Mouse (Mus musculus): ENCODE measurements around the gene Usp31. TPM values are rescaled to one million over a fixed set of nuclear protein-coding genes. Genes with fewer than 3 reads are reported as not detected.

Usp31 gene
- polyA plus RNA-seq, 1 experiment = 4.8 TPM

DNA sequence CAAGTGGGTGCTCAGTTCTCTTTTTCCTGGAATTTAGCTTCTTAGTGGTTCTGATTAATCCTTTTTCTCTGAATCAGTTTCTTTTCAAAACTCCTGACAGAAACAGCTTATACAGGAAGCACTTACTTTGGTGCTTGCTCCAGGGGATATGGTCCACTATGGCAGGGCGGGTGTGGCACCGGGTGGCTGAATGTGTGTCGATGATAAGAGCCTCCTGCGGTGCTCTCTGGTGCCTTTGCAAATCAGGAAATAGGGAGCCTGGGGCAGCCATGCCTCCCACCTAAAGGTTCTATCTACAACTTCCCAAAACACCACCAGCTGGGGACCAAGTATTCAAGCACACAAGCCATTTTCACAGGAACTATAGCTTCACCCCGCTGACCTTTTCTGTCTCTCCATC, 112.0 kb downstream of the Usp31 start:
- no peak for TF ChIP-seq MYOD1 (IDR thresholded peaks at IDR 0.05; ENCODE audit: control insufficient read depth, insufficient read length, low read depth)
- TF ChIP-seq MYOG (IDR thresholded peaks at IDR 0.05; ENCODE audit: control insufficient read depth, extremely low read depth, insufficient read length) = no peak
- no peak for TF ChIP-seq MAX (IDR thresholded peaks at IDR 0.05)
- TF ChIP-seq FOSL1 (IDR thresholded peaks at IDR 0.05; ENCODE audit: insufficient read depth, low read length, poor library complexity, severe bottlenecking) = no peak
- TF ChIP-seq USF1 (IDR thresholded peaks at IDR 0.05; ENCODE audit: low read depth) = no peak
- no peak for TF ChIP-seq CTCF (IDR thresholded peaks at IDR 0.05; ENCODE audit: control insufficient read depth, insufficient read depth, insufficient read length)
- no peak for TF ChIP-seq CEBPB (IDR thresholded peaks at IDR 0.05; ENCODE audit: low read depth)
- no peaks in the 10 kb centered on the region for H3K36me3 ChIP-seq (ENCODE audit: control insufficient read depth, insufficient read depth)
- no peaks in the 10 kb centered on the region for H3K27me3 ChIP-seq (ENCODE audit: control insufficient read depth, insufficient read depth, insufficient read length)
- no peak overlapping the region for H3ac ChIP-seq (ENCODE audit: control insufficient read depth, insufficient read length, low read depth)
- no peak overlapping the region for H3K4me3 ChIP-seq (ENCODE audit: insufficient read depth, poor library complexity, severe bottlenecking)
- H3K79me3 ChIP-seq (ENCODE audit: low read depth) = no peaks in the 10 kb centered on the region
- no peaks in the 10 kb centered on the region for H3K79me2 ChIP-seq (ENCODE audit: control insufficient read depth, insufficient read depth)

- Histone ChIP-seq H3K79me2 (ENCODE audit: control insufficient read depth, insufficient read depth) (no peaks in the 10 kb centered on the region), H3K27me3 (ENCODE audit: control insufficient read depth, insufficient read depth, insufficient read length) (no peaks in the 10 kb centered on the region), H3K79me3 (ENCODE audit: low read depth) (no peaks in the 10 kb centered on the region), H3K36me3 (ENCODE audit: control insufficient read depth, insufficient read depth) (no peaks in the 10 kb centered on the region), H3K4me3 (ENCODE audit: insufficient read depth, poor library complexity, severe bottlenecking) (no peak overlapping the region), H3ac (ENCODE audit: control insufficient read depth, insufficient read length, low read depth) (no peak overlapping the region)
- TF ChIP-seq CTCF (IDR thresholded peaks at IDR 0.05; ENCODE audit: control insufficient read depth, insufficient read depth, insufficient read length) = no peak
- TF ChIP-seq FOSL1 (IDR thresholded peaks at IDR 0.05; ENCODE audit: insufficient read depth, low read length, poor library complexity, severe bottlenecking) = no peak
- TF ChIP-seq MYOG (IDR thresholded peaks at IDR 0.05; ENCODE audit: control insufficient read depth, extremely low read depth, insufficient read length) = no peak
- no peak for TF ChIP-seq USF1 (IDR thresholded peaks at IDR 0.05; ENCODE audit: low read depth)
- no peak for TF ChIP-seq CEBPB (IDR thresholded peaks at IDR 0.05; ENCODE audit: low read depth)
- TF ChIP-seq MYOD1 (IDR thresholded peaks at IDR 0.05; ENCODE audit: control insufficient read depth, insufficient read length, low read depth) = no peak
- no peak for TF ChIP-seq MAX (IDR thresholded peaks at IDR 0.05)
Measured at GRCm38 (mm10) chr7:121594623-121595022, 112.4 kb downstream of the Usp31 start.

Other genes starting within 250 kb of the Usp31 start
- gene Scnn1g, start 27.2 kb upstream of the Usp31 start, polyA plus RNA-seq (2012; fragmentation: generic; extraction: Trizol) = not detected
- not detected for gene Scnn1b, start 157.8 kb upstream of the Usp31 start, polyA plus RNA-seq (2012; fragmentation: generic; extraction: Trizol)